Mouse (Mus musculus): ENCODE measurements at regions not wholly inside any gene's neighbourhood (a gene's known extent, or its start where the extent isn't known, plus 50 kb on each side); places are given as distances from the start of the nearest gene placed in this dataset.

DNA sequence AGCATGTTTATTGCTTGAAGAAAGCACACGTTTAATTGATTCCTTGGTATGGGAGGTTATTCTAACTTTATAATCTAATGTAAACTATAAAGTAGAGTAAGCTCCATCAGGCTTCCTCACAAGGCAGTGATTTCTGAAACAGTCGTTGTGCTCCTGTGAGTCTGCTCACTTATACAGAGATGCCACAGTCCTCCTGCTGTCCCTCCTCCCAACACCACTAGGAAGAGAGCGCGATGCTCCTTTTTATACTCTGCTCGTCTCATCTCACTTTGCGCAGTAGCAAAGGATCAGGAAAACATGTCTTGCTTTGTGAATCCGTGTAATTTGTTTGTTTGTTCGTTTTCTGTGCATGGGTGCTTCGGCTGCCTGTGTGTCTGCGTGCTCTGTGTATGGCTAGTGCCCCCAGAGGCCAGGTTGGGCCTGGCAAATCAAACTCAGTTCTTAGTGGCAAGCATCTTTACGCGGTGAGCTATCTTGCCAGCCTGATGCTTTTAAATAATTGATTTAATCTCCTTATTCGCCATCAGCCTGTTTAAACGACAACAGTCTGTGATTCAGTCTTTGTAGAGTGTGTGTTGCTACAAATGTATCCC lies 1575.5 kb upstream of the Gulo start:
- H3K4me1 ChIP-seq (ENCODE audit: insufficient read depth, low read length): no peaks in the 10 kb centered on the region
- H3K27me3 ChIP-seq (ENCODE audit: insufficient read depth, low read length): no peaks in the 10 kb centered on the region
- no peak overlapping the region for H3K4me3 ChIP-seq (ENCODE audit: low read length)
- no peak for ATAC-seq
- H3K36me3 ChIP-seq (ENCODE audit: insufficient read depth, low read length): no peaks in the 10 kb centered on the region
- H3K9ac ChIP-seq (replicated peaks; ENCODE audit: low read length): no peak overlapping the region
- H3K9me3 ChIP-seq (ENCODE audit: low read length): peaks cover 2% of the 10 kb centered on the region; the same call in 1 of the 2 replicates
- TF ChIP-seq CTCF (IDR thresholded peaks at IDR 0.05; ENCODE audit: low read depth): peak; percentile 76
- WGBS: 39% methylated on average over 14 of the region's 14 CpGs
- H3K27ac ChIP-seq: no peak overlapping the region
- H3K4me2 ChIP-seq (ENCODE audit: low read depth, low read length): no peak overlapping the region
- DNase-seq (ENCODE audit: low spot score): peak; percentile 71

GRCm38 (mm10) chr14:67582201-67582782 lies 1573.3 kb upstream of the Gulo start:
- DNase-seq (ENCODE audit: low spot score) (peak; percentile 60), ATAC-seq (no peak)
- WGBS: 37% methylated on average over 8 of the region's 8 CpGs
- Histone ChIP-seq H3K4me2 (ENCODE audit: low read depth, low read length) (no peak overlapping the region), H3K9me3 (ENCODE audit: low read length) (no peaks in the 10 kb centered on the region; the same call in 1 of the 2 replicates), H3K4me3 (ENCODE audit: low read length) (no peak overlapping the region), H3K9ac (replicated peaks; ENCODE audit: low read length) (no peak overlapping the region), H3K27ac (no peak overlapping the region), H3K4me1 (ENCODE audit: insufficient read depth, low read length) (no peaks in the 10 kb centered on the region), H3K36me3 (ENCODE audit: insufficient read depth, low read length) (no peaks in the 10 kb centered on the region), H3K27me3 (ENCODE audit: insufficient read depth, low read length) (no peaks in the 10 kb centered on the region)
- TF ChIP-seq CTCF (IDR thresholded peaks at IDR 0.05; ENCODE audit: low read depth): no peak

DNA sequence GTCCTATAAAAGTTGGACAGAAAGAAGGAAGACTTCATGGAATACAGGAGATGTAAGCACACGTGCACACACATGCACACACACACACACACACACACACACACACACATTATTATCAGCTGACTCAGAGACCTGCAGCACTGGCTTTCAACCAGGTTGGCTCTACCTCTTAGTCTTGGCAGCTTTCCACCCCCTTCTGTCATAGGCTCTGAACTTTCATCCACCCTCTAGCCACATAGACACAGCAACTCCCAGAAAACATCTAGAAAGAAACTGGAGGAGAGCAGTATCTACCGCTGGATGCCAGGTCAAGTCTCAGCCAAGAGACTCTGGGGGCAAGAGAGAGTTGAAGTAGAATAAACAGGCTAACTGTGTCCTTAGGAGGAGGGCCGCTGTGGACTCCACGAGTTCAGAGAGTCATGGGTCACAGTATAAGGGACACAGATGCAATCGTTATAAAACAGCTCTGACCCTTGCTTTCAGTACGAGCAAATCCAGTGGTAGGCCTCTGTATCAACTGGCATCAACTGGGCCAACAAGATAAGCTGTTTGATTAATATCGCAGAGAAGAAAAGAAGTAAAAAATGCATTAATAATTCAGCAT lies 1565.4 kb upstream of the Gulo start:
- Histone ChIP-seq H3K4me1 (ENCODE audit: insufficient read depth, low read length) (peaks cover 7% of the 10 kb centered on the region; the same call in 1 of the 2 replicates), H3K27me3 (ENCODE audit: insufficient read depth, low read length) (no peaks in the 10 kb centered on the region), H3K36me3 (ENCODE audit: insufficient read depth, low read length) (no peaks in the 10 kb centered on the region), H3K4me2 (ENCODE audit: low read depth, low read length) (no peak overlapping the region), H3K9me3 (ENCODE audit: low read length) (no peaks in the 10 kb centered on the region), H3K4me3 (ENCODE audit: low read length) (no peak overlapping the region), H3K9ac (replicated peaks; ENCODE audit: low read length) (no peak overlapping the region), H3K27ac (no peak overlapping the region)
- 84% methylated on average over 7 of the region's 7 CpGs for WGBS
- ATAC-seq (no peak), DNase-seq (ENCODE audit: low spot score) (no peak)
- no peak for TF ChIP-seq CTCF (IDR thresholded peaks at IDR 0.05; ENCODE audit: low read depth)

DNA sequence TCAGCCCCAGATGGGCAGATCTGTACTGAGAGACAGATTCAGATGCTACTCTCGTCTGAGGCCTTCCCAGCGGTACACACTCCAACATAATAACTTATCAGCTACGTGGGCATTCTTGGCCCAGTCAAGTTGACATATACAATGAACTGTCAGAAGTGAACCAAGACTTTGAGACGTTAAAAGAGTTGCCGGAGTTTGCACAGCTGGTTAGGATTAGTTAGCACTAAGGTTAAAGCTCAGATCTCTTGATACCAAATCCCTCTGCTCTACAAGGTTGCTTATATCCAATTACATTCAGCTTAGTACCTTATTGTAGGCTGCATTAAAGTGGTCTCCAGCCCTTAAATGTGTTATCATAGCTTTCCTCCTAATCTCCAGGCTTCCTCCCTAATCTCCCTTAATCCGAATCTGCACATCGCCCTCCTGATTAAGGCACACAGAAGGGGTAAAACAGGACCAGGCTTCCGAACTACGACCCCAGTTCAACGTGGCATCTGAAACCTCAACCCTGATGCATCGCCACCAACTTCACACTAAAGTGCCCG lies 1564.5 kb upstream of the Gulo start:
- H3K27me3 ChIP-seq (ENCODE audit: insufficient read depth, low read length): no peaks in the 10 kb centered on the region
- WGBS: 83% methylated on average over 12 of the region's 12 CpGs
- H3K4me1 ChIP-seq (ENCODE audit: insufficient read depth, low read length): peaks cover 7% of the 10 kb centered on the region; the same call in 1 of the 2 replicates
- no peak for TF ChIP-seq CTCF (IDR thresholded peaks at IDR 0.05; ENCODE audit: low read depth)
- H3K4me2 ChIP-seq (ENCODE audit: low read depth, low read length): no peak overlapping the region
- DNase-seq (ENCODE audit: low spot score): no peak
- no peak overlapping the region for H3K9ac ChIP-seq (replicated peaks; ENCODE audit: low read length)
- no peaks in the 10 kb centered on the region for H3K36me3 ChIP-seq (ENCODE audit: insufficient read depth, low read length)
- H3K9me3 ChIP-seq (ENCODE audit: low read length): no peaks in the 10 kb centered on the region
- ATAC-seq: no peak
- no peak overlapping the region for H3K27ac ChIP-seq
- no peak overlapping the region for H3K4me3 ChIP-seq (ENCODE audit: low read length)

DNA sequence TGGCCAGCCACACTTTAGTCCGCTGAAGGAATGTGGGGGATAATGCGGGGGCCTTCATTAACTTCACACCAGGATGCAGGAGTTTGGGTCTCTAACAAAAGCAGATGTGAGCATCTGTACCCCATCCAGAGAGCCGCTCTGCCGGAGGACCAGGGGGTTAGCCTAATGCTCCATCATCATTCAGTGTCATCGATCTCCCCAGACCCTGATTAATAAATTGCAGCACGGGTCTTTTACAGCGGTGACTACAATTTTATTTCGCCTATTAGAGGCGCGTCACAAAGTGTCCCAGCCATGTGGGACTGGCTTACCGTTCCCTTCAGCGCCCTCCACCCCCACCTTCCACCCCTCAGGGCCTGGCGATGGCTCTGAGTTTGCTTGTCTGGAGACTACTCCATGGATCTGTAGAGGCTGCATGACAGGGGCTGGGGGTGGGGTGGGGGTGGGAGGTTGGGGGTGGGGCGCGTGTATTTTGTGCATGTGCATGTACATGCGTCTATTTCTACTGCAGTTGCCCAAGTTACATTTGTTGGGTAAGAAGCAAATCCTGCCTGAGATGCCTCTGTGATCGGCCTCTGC lies 1560.8 kb upstream of the Gulo start:
- no peak overlapping the region for H3K4me2 ChIP-seq (ENCODE audit: low read depth, low read length)

GRCm38 (mm10) chr14:67568896-67569743 lies 1560.1 kb upstream of the Gulo start:
- no peak overlapping the region for H3K4me3 ChIP-seq (ENCODE audit: low read length)
- no peaks in the 10 kb centered on the region for H3K36me3 ChIP-seq (ENCODE audit: insufficient read depth, low read length)
- WGBS: 24% methylated on average over 22 of the region's 22 CpGs
- no peaks in the 10 kb centered on the region for H3K9me3 ChIP-seq (ENCODE audit: low read length)
- no peaks in the 10 kb centered on the region for H3K27me3 ChIP-seq (ENCODE audit: insufficient read depth, low read length)
- H3K4me1 ChIP-seq (ENCODE audit: insufficient read depth, low read length): peaks cover 7% of the 10 kb centered on the region; the same call in 1 of the 2 replicates
- DNase-seq (ENCODE audit: low spot score) (no peak), ATAC-seq (0 out of 2 replicates have a peak, but pooled peaks have one; percentile 18)
- H3K4me2 ChIP-seq (ENCODE audit: low read depth, low read length): 0 out of 2 replicates have a peak overlapping the region, but pooled peaks have one; percentile 11
- no peak overlapping the region for H3K27ac ChIP-seq
- TF ChIP-seq CTCF (IDR thresholded peaks at IDR 0.05; ENCODE audit: low read depth): no peak
- no peak overlapping the region for H3K9ac ChIP-seq (replicated peaks; ENCODE audit: low read length)

More for the DNA sequence above, 1560.8 kb upstream of the Gulo start:
- Histone ChIP-seq H3K27me3 (ENCODE audit: insufficient read depth, low read length) (no peaks in the 10 kb centered on the region), H3K9ac (replicated peaks; ENCODE audit: low read length) (no peak overlapping the region), H3K4me3 (ENCODE audit: low read length) (no peak overlapping the region), H3K4me1 (ENCODE audit: insufficient read depth, low read length) (peaks cover 7% of the 10 kb centered on the region; the same call in 1 of the 2 replicates), H3K9me3 (ENCODE audit: low read length) (no peaks in the 10 kb centered on the region), H3K27ac (no peak overlapping the region), H3K36me3 (ENCODE audit: insufficient read depth, low read length) (no peaks in the 10 kb centered on the region)
- no peak for TF ChIP-seq CTCF (IDR thresholded peaks at IDR 0.05; ENCODE audit: low read depth)
- 32% methylated on average over 17 of the region's 17 CpGs for WGBS
- 0 out of 2 replicates have a peak, but pooled peaks have one; percentile 32 for ATAC-seq
- DNase-seq (ENCODE audit: low spot score): no peak
